Comparison of ENCODE assay signal across 9 mouse cellular contexts in the genomic region with DNA sequence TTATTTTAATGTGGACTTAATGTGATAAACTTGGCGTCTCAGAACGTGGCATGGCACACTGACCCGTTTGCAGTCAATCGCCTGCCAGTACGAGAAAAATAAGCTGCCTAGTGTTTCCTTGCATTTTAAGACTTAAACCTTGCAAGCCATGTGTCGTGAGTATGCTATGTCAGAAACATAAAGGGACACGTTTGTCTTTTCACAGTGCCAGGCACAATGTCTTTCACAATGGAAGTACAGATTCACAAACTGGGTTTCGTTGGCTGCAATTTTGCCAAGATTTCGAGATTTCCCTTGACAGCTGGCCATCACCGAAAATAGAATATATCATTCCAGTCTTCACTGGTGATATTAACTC. TPM values are rescaled to one million over a fixed set of nuclear protein-coding genes. Genes with fewer than 3 reads are reported as not detected.
DNase-seq lines count a peak whose midpoint lies in the region; ATAC-seq and TF ChIP-seq lines count a peak whose summit lies in the region.
"Had no signal": no experiment of that assay in that cellular context is flagged by ENCODE, and none has a peak within 500 bp of the region (broad histone marks: within the 10 kb centered on the region; RNA-seq: fewer than 3 reads in every experiment).

No protein-coding gene starts in this region.

- ATAC-seq in heart, embryonic 13.5 days (ENCODE audit: extremely low read depth, insufficient number of reproducible peaks, low FRiP score, low TSS enrichment), result no peak
- ATAC-seq in forebrain, embryonic 13.5 days, result no peak
- no peak for ATAC-seq in liver, embryonic 15.5 days (ENCODE audit: insufficient read depth)
- no peak for ATAC-seq in cerebellum, adult (ENCODE audit: insufficient number of reproducible peaks, low FRiP score, low TSS enrichment)

- DNase-seq in heart, adult 18-20 months, result no peak
- no peak for DNase-seq in left cerebral cortex, adult 18-20 months (ENCODE audit: low spot score in 2 of 2)
- no peak for DNase-seq in left cerebral cortex, postnatal 10 days (ENCODE audit: extremely low spot score in 1 of 2, low spot score in 2 of 2)

- H3K9me3 ChIP-seq in heart, embryonic 13.5 days, result no peaks in the 10 kb centered on the region
- H3K9me3 ChIP-seq in E14TG2a.4 (ENCODE audit: low read length), result no peaks in the 10 kb centered on the region
- no peaks in the 10 kb centered on the region for H3K9me3 ChIP-seq in forebrain, embryonic 13.5 days (replicated peaks)
- no peaks in the 10 kb centered on the region for H3K9me3 ChIP-seq in liver, embryonic 15.5 days (replicated peaks)

- peak overlapping the region; percentile 81 for H3K4me2 ChIP-seq in heart, embryonic 13.5 days
- peak overlapping the region; percentile 80 for H3K4me2 ChIP-seq in forebrain, embryonic 13.5 days
- H3K4me2 ChIP-seq in liver, embryonic 15.5 days, result peak overlapping the region; percentile 81

- H3K27ac ChIP-seq in heart, embryonic 13.5 days (replicated peaks), result peak overlapping the region; percentile 93
- peak overlapping the region; percentile 83 for H3K27ac ChIP-seq in forebrain, embryonic 13.5 days
- H3K27ac ChIP-seq in liver, embryonic 15.5 days (replicated peaks), result peak overlapping the region; percentile 95

- peak overlapping the region; percentile 94 for H3K9ac ChIP-seq in heart, embryonic 13.5 days
- peak overlapping the region; percentile 94 for H3K9ac ChIP-seq in forebrain, embryonic 13.5 days
- H3K9ac ChIP-seq in liver, embryonic 15.5 days, result peak overlapping the region; percentile 91

- intact Hi-C loops in left cerebral cortex, postnatal 10 days (cut with DNase I), result loop anchor here (5.0 to 10.0 kb wide), 2 partner anchors 75 to 243 kb away; partner anchors contain the start of gene Mtch1

- no peaks in the 10 kb centered on the region for H3K27me3 ChIP-seq in heart, embryonic 13.5 days (replicated peaks)
- no peaks in the 10 kb centered on the region for H3K27me3 ChIP-seq in E14TG2a.4 (ENCODE audit: insufficient read depth, low read length)
- no peaks in the 10 kb centered on the region for H3K27me3 ChIP-seq in forebrain, embryonic 13.5 days
- H3K27me3 ChIP-seq in liver, embryonic 15.5 days, result no peaks in the 10 kb centered on the region
- H3K27me3 ChIP-seq: Patski had no signal

- no peaks in the 10 kb centered on the region for H3K36me3 ChIP-seq in heart, embryonic 13.5 days
- H3K36me3 ChIP-seq in E14TG2a.4 (ENCODE audit: insufficient read depth, low read length), result no peaks in the 10 kb centered on the region
- H3K36me3 ChIP-seq in forebrain, embryonic 13.5 days (ENCODE audit: poor library complexity, severe bottlenecking), result no peaks in the 10 kb centered on the region
- H3K36me3 ChIP-seq in liver, embryonic 15.5 days (replicated peaks), result no peaks in the 10 kb centered on the region

- peaks cover 34% of the 10 kb centered on the region for H3K4me1 ChIP-seq in heart, embryonic 13.5 days
- H3K4me1 ChIP-seq in E14TG2a.4 (replicated peaks; ENCODE audit: low read depth, low read length), result peaks cover 48% of the 10 kb centered on the region
- peaks cover 21% of the 10 kb centered on the region for H3K4me1 ChIP-seq in forebrain, embryonic 13.5 days
- peaks cover 53% of the 10 kb centered on the region for H3K4me1 ChIP-seq in liver, embryonic 15.5 days (replicated peaks)

- no peak for TF ChIP-seq CTCF in E14TG2a.4 (conservative IDR thresholded peaks at IDR 0.05; ENCODE audit: low read length)

- H3K4me3 ChIP-seq in heart, embryonic 13.5 days, result peak overlapping the region; percentile 86
- H3K4me3 ChIP-seq in E14TG2a.4 (replicated peaks; ENCODE audit: low read length), result peak overlapping the region; percentile 95
- peak overlapping the region; percentile 90 for H3K4me3 ChIP-seq in forebrain, embryonic 13.5 days
- H3K4me3 ChIP-seq in liver, embryonic 15.5 days (replicated peaks), result peak overlapping the region; percentile 91

- 15% methylated on average over 10 of the region's 10 CpGs for WGBS in heart, embryonic 13.5 days
- WGBS in forebrain, embryonic 13.5 days, result 21% methylated on average over 10 of the region's 10 CpGs
- WGBS in liver, embryonic 15.5 days (ENCODE audit: insufficient replicate concordance), result 10% methylated on average over 10 of the region's 10 CpGs

RNA-seq across cellular contexts. Expression of gene BC004004, which starts 0.7 kb away (rescaled TPM):
- polyA plus RNA-seq in heart, embryonic 13.5 days (2015; fragmentation: Nextera tagmentation; extraction: Ambion mirVana), result 85.0 and 91.9 TPM in 2 replicates
- 100 to 1,000 TPM; 297 to 354 TPM for total RNA-seq in heart, adult 18-20 months (2021)
- polyA plus RNA-seq in forebrain, embryonic 13.5 days (2015; fragmentation: Nextera tagmentation; extraction: Ambion mirVana), result 78.7 and 83.5 TPM in 2 replicates
- polyA plus RNA-seq in liver, embryonic 15.5 days (2015; fragmentation: Nextera tagmentation; extraction: Ambion mirVana), result 62.7 and 69.9 TPM in 2 replicates
- 100 to 1,000 TPM in 1 of 2 experiments, 10 to 100 TPM in 1; 95.0 to 100 TPM for total RNA-seq in left cerebral cortex, adult 18-20 months (2021)
- total RNA-seq in left cerebral cortex, postnatal 10 days (2021), result 100 to 1,000 TPM in 1 of 2 experiments, 10 to 100 TPM in 1; 99.5 to 108 TPM

RNA-seq across cellular contexts. Expression of gene Ppil1, which starts 5.3 kb away (rescaled TPM):
- 106 and 128 TPM in 2 replicates for polyA plus RNA-seq in heart, embryonic 13.5 days (2015; fragmentation: Nextera tagmentation; extraction: Ambion mirVana)
- total RNA-seq in heart, adult 18-20 months (2021), result 10 to 100 TPM; 34.9 to 36.5 TPM
- polyA plus RNA-seq in forebrain, embryonic 13.5 days (2015; fragmentation: Nextera tagmentation; extraction: Ambion mirVana), result 151 and 157 TPM in 2 replicates
- 86.2 and 92.9 TPM in 2 replicates for polyA plus RNA-seq in liver, embryonic 15.5 days (2015; fragmentation: Nextera tagmentation; extraction: Ambion mirVana)
- total RNA-seq in left cerebral cortex, adult 18-20 months (2021), result 10 to 100 TPM; 17.9 to 19.3 TPM
- total RNA-seq in left cerebral cortex, postnatal 10 days (2021), result 10 to 100 TPM; 20.7 to 24.3 TPM

RNA-seq across cellular contexts. Expression of gene Cpne5, which starts 31.4 kb away (rescaled TPM):
- polyA plus RNA-seq in heart, embryonic 13.5 days (2015; fragmentation: Nextera tagmentation; extraction: Ambion mirVana), result 17.4 and 21.0 TPM in 2 replicates
- 1 to 10 TPM; 3.9 to 5.0 TPM for total RNA-seq in heart, adult 18-20 months (2021)
- 13.0 and 18.3 TPM in 2 replicates for polyA plus RNA-seq in forebrain, embryonic 13.5 days (2015; fragmentation: Nextera tagmentation; extraction: Ambion mirVana)
- polyA plus RNA-seq in liver, embryonic 15.5 days (2015; fragmentation: Nextera tagmentation; extraction: Ambion mirVana), result 0.05 and 0.12 TPM in 2 replicates
- 100 to 1,000 TPM; 161 to 173 TPM for total RNA-seq in left cerebral cortex, adult 18-20 months (2021)
- total RNA-seq in left cerebral cortex, postnatal 10 days (2021), result 10 to 100 TPM; 88.1 to 89.7 TPM

RNA-seq across cellular contexts. Expression of gene Pi16, which starts 48.2 kb away (rescaled TPM):
- 1.9 and 2.4 TPM in 2 replicates for polyA plus RNA-seq in heart, embryonic 13.5 days (2015; fragmentation: Nextera tagmentation; extraction: Ambion mirVana)
- 10 to 100 TPM; 22.7 to 29.1 TPM for total RNA-seq in heart, adult 18-20 months (2021)
- polyA plus RNA-seq in forebrain, embryonic 13.5 days (2015; fragmentation: Nextera tagmentation; extraction: Ambion mirVana), result 1.5 and 1.7 TPM in 2 replicates
- 1.9 and 2.4 TPM in 2 replicates for polyA plus RNA-seq in liver, embryonic 15.5 days (2015; fragmentation: Nextera tagmentation; extraction: Ambion mirVana)
- 1 to 10 TPM; 1.4 to 2.0 TPM for total RNA-seq in left cerebral cortex, adult 18-20 months (2021)
- total RNA-seq in left cerebral cortex, postnatal 10 days (2021), result 1 to 10 TPM; 1.6 to 1.8 TPM
- polyA plus RNA-seq: Patski had no signal

Comparison
In these comparisons a context has a peak if more than half of its experiments do, and no peak if none do; other contexts are left out.
1. RNA of gene Cpne5, which starts 31.4 kb away (total RNA-seq): 161 to 173 TPM in left cerebral cortex, adult 18-20 months and 88.1 to 89.7 TPM in left cerebral cortex, postnatal 10 days; 3.9 to 5.0 TPM in heart, adult 18-20 months; every median in the first group is over 10 times any median in the second.
2. Peak in every context shown above with its lines, with median percentiles within 50 percentile points of each other: H3K27ac ChIP-seq, H3K4me2 ChIP-seq, H3K4me3 ChIP-seq and H3K9ac ChIP-seq.